Mouse (Mus musculus) T-cell, adult 66 days (primary cell): ENCODE data around the gene Hist1h2bg. TPM values are rescaled to one million over a fixed set of nuclear protein-coding genes. Genes with fewer than 3 reads are reported as not detected.

Source experiments
- total RNA-seq, 2 experiments: library from RNA; stranded (reverse); gene quantifications; 3 replicates in 1 of 2; 4 replicates in 1 of 2; pipeline ENCODE4 v1.2.4; 2023

The Hist1h2bg gene
- total RNA-seq, 2 experiments from 2014 or later: 171 to 249 TPM

Other genes starting within 250 kb of the Hist1h2bg start
- 10 to 100 TPM; 20.0 to 22.2 TPM for gene Zfp322a, start 202.2 kb upstream of the Hist1h2bg start, total RNA-seq
- 10 to 100 TPM; 19.1 to 21.9 TPM for gene Abt1, start 147.5 kb upstream of the Hist1h2bg start, total RNA-seq
- not detected for gene Btn1a1, start 105.5 kb upstream of the Hist1h2bg start, total RNA-seq
- not detected for gene Btn2a2, start 82.5 kb upstream of the Hist1h2bg start, total RNA-seq
- gene Hist1h4h, start 40.3 kb upstream of the Hist1h2bg start, total RNA-seq: 100 to 1,000 TPM; 263 to 347 TPM
- 10 to 100 TPM; 25.3 to 89.5 TPM for gene Hist1h2af, start 37.5 kb upstream of the Hist1h2bg start, total RNA-seq
- gene Hist1h3g, start 36.0 kb upstream of the Hist1h2bg start, total RNA-seq: 10 to 100 TPM; 15.6 to 26.1 TPM
- 10 to 100 TPM in 1 of 2 experiments, 1 to 10 TPM in 1; 7.0 to 13.4 TPM for gene Hist1h2bh, start 28.0 kb upstream of the Hist1h2bg start, total RNA-seq
- 10 to 100 TPM; 62.8 to 92.1 TPM for gene Hist1h3f, start 27.3 kb upstream of the Hist1h2bg start, total RNA-seq
- 100 to 1,000 TPM in 1 of 2 experiments, 10 to 100 TPM in 1; 83.0 to 211 TPM for gene Hist1h4f, start 19.7 kb upstream of the Hist1h2bg start, total RNA-seq
- 10 to 100 TPM in 1 of 2 experiments, 1 to 10 TPM in 1; 7.2 to 15.8 TPM for gene Hist1h1d, start 18.1 kb upstream of the Hist1h2bg start, total RNA-seq
- 100 to 1,000 TPM; 113 to 162 TPM for gene Hist1h3e, start 9.0 kb upstream of the Hist1h2bg start, total RNA-seq
- 10 to 100 TPM; 10.2 to 27.9 TPM for gene Hist1h2ae, start 176 bp upstream of the Hist1h2bg start, total RNA-seq
- gene Hist1h2bf, start 2.8 kb downstream of the Hist1h2bg start, total RNA-seq: 100 to 1,000 TPM in 1 of 2 experiments, 10 to 100 TPM in 1; 79.7 to 145 TPM
- 1 to 10 TPM in 1 of 2 experiments, not detected in 1; 10.0 TPM for gene Hist1h2ad, start 3.0 kb downstream of the Hist1h2bg start, total RNA-seq
- gene Hist1h3d, start 4.4 kb downstream of the Hist1h2bg start, total RNA-seq: 10 to 100 TPM in 1 of 2 experiments, 1 to 10 TPM in 1; 4.9 to 12.6 TPM
- 100 to 1,000 TPM; 122 to 174 TPM for gene Hist1h4d, start 10.2 kb downstream of the Hist1h2bg start, total RNA-seq
- 10 to 100 TPM; 16.7 to 27.0 TPM for gene Hist1h2be, start 49.7 kb downstream of the Hist1h2bg start, total RNA-seq
- gene Hist1h1e, start 51.2 kb downstream of the Hist1h2bg start, total RNA-seq: 100 to 1,000 TPM; 103 to 169 TPM
- 10 to 100 TPM; 10.3 to 12.2 TPM for gene Hist1h2ac, start 112.6 kb downstream of the Hist1h2bg start, total RNA-seq
- gene Hist1h2bc, start 112.8 kb downstream of the Hist1h2bg start, total RNA-seq: 10 to 100 TPM in 1 of 2 experiments, 1 to 10 TPM in 1; 8.2 to 15.2 TPM
- not detected for gene Hist1h1t, start 124.4 kb downstream of the Hist1h2bg start, total RNA-seq
- gene Hist1h4c, start 127.1 kb downstream of the Hist1h2bg start, total RNA-seq: 100 to 1,000 TPM; 113 to 135 TPM
- 1 to 10 TPM; 1.4 to 2.5 TPM for gene Hfe, start 139.5 kb downstream of the Hist1h2bg start, total RNA-seq
- 100 to 1,000 TPM; 569 to 655 TPM for gene Hist1h1c, start 167.4 kb downstream of the Hist1h2bg start, total RNA-seq
- 10 to 100 TPM in 1 of 2 experiments, 1 to 10 TPM in 1; 9.0 to 44.3 TPM for gene Hist1h3c, start 174.2 kb downstream of the Hist1h2bg start, total RNA-seq
- 10 to 100 TPM; 34.2 to 89.5 TPM for gene Hist1h2bb, start 175.3 kb downstream of the Hist1h2bg start, total RNA-seq
- 100 to 1,000 TPM in 1 of 2 experiments, 10 to 100 TPM in 1; 38.6 to 105 TPM for gene Hist1h2ab, start 179.7 kb downstream of the Hist1h2bg start, total RNA-seq
- gene Hist1h3b, start 180.9 kb downstream of the Hist1h2bg start, total RNA-seq: 100 to 1,000 TPM in 1 of 2 experiments, 10 to 100 TPM in 1; 28.4 to 127 TPM
- 100 to 1,000 TPM in 1 of 2 experiments, 10 to 100 TPM in 1; 24.4 to 105 TPM for gene Hist1h4b, start 185.6 kb downstream of the Hist1h2bg start, total RNA-seq
- gene Hist1h4a, start 189.8 kb downstream of the Hist1h2bg start, total RNA-seq: 100 to 1,000 TPM in 1 of 2 experiments, 10 to 100 TPM in 1; 85.2 to 131 TPM
- gene Hist1h3a, start 191.0 kb downstream of the Hist1h2bg start, total RNA-seq: 100 to 1,000 TPM; 140 to 197 TPM
- gene Hist1h1a, start 192.3 kb downstream of the Hist1h2bg start, total RNA-seq: 10 to 100 TPM; 23.6 to 46.7 TPM
- gene Trim38, start 198.5 kb downstream of the Hist1h2bg start, total RNA-seq: not detected
- gene Slc17a2, start 235.6 kb downstream of the Hist1h2bg start, total RNA-seq: not detected